Mouse (Mus musculus) forebrain, embryonic 14.5 days (tissue): ENCODE measurements at regions not wholly inside any gene's neighbourhood (a gene's known extent, or its start where the extent isn't known, plus 50 kb on each side); places are given as distances from the start of the nearest gene placed in this dataset.

ENCODE experiments used
- ATAC-seq: fragments of 200-750 bp; cut with Nextera tagmentation; 2 replicates; pipeline ENCODE4 v1.8.0; 2017; ENCODE audit warnings: mild to moderate bottlenecking, moderate library complexity
- DNase-seq: peaks from one replicate; pipeline ENCODE4 v3.0.0-alpha.2; 2015; ENCODE audit warnings: low spot score
- H3K27ac ChIP-seq: fragments of 300-500 bp; sonication (generic); 2 replicates; pipeline ENCODE4 v1.5.1; 2014; ENCODE audit warnings: low read depth, mild to moderate bottlenecking, control low read depth, low read length, moderate library complexity
- H3K27me3 ChIP-seq: fragments of 300-500 bp; sonication (generic); replicated peaks from 2 replicates; pipeline ENCODE4 v1.6.1; 2014; ENCODE audit warnings: low read length, control low read depth, mixed read lengths; ENCODE audit not compliant: control insufficient read depth, insufficient read depth
- H3K36me3 ChIP-seq: fragments of 300-500 bp; sonication (generic); 2 replicates; pipeline ENCODE4 v1.6.1; 2014; ENCODE audit warnings: low read length, control low read depth; ENCODE audit not compliant: control insufficient read depth, insufficient read depth
- H3K4me1 ChIP-seq: fragments of 300-500 bp; sonication (generic); 2 replicates; pipeline ENCODE4 v1.6.1; 2014; ENCODE audit warnings: antibody characterized with exemption, low read length, control low read depth; ENCODE audit not compliant: control insufficient read depth, insufficient read depth
- H3K4me2 ChIP-seq: fragments of 300-500 bp; sonication (generic); 2 replicates; pipeline ENCODE4 v1.6.1; 2014; ENCODE audit warnings: mild to moderate bottlenecking, control low read depth, low read length
- H3K4me3 ChIP-seq: fragments of 300-500 bp; sonication (generic); 2 replicates; pipeline ENCODE4 v1.5.1; 2014; ENCODE audit warnings: low read depth, low read length, control low read depth
- H3K9ac ChIP-seq: fragments of 300-500 bp; sonication (generic); 2 replicates; pipeline ENCODE4 v1.6.1; 2014; ENCODE audit warnings: mild to moderate bottlenecking, low read length, control low read depth, moderate library complexity
- H3K9me3 ChIP-seq: fragments of 300-500 bp; sonication (generic); replicated peaks from 2 replicates; pipeline ENCODE4 v1.6.1; 2016; ENCODE audit warnings: low read length, control low read depth, mixed read lengths; ENCODE audit not compliant: control insufficient read depth
- WGBS: fragments of 180-500 bp; shearing (Covaris S2); extraction: QIAGEN DNeasy Blood & Tissue Kit; methylation state at CpG from one replicate; pipeline ENCODE4 v1.1.7; 2014; 5-methylcytosine and 5-hydroxymethylcytosine counted together

DNA sequence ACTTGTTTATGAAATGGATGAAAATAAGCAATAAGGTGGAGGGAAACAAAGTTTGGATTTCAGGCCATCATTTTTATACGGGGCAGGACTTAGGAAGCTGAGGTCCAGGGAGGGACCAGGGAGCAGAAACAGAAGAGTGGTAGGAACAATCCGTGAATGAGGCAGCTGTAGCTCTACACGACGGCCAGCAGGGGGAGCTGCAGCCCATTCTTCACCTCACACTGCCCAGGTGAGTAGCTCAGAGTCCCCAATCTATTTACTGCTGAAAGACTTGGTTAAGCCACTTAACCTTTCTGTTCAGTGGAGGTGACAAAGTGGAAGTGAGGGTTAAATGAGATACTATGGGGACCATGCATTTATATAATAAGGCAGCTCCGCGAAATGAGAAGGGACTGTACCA is 225.7 kb downstream of the Gm45692 start:
- Histone ChIP-seq H3K4me3 (no peak overlapping the region), H3K9ac (no peak overlapping the region), H3K27ac (no peak overlapping the region), H3K9me3 (no peaks in the 10 kb centered on the region), H3K36me3 (no peaks in the 10 kb centered on the region), H3K4me2 (no peak overlapping the region), H3K27me3 (no peaks in the 10 kb centered on the region), H3K4me1 (no peaks in the 10 kb centered on the region)
- DNase-seq: peak; percentile 68
- ATAC-seq: peak; percentile 48; the same call in 1 of the 2 replicates
- 29% methylated on average over 6 of the region's 6 CpGs for WGBS

GRCm38 (mm10) chr8:26349231-26349630 is 229.9 kb downstream of the Gm45692 start:
- Histone ChIP-seq H3K27me3 (no peaks in the 10 kb centered on the region), H3K9me3 (no peaks in the 10 kb centered on the region), H3K36me3 (no peaks in the 10 kb centered on the region), H3K9ac (no peak overlapping the region), H3K27ac (no peak overlapping the region), H3K4me2 (no peak overlapping the region), H3K4me3 (no peak overlapping the region), H3K4me1 (peaks cover 10% of the 10 kb centered on the region)
- 75% methylated on average over 7 of the region's 7 CpGs for WGBS
- DNase-seq (no peak), ATAC-seq (no peak)

DNA sequence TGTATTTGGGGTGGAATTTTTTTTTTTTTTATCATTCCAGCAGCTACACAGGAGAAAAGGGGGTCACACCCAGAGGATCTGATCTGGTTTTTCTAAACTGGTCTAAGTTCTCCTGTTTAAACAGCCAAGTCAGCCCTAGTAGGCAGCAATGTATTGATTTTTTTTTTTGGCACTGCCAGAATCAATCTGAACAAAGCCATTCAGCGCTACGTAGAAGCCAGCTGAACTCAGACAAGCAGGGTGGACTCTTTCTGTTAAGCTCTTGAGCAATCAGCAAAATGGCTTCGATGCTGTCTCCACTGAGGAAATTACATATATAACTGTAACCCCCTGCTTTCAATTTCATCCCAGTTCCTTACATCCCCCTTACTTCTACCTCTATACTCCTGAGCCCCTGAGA is 230.5 kb downstream of the Gm45692 start:
- no peak overlapping the region for H3K27ac ChIP-seq
- peaks cover 10% of the 10 kb centered on the region for H3K4me1 ChIP-seq
- no peaks in the 10 kb centered on the region for H3K27me3 ChIP-seq
- no peaks in the 10 kb centered on the region for H3K9me3 ChIP-seq
- DNase-seq: no peak
- no peak overlapping the region for H3K4me3 ChIP-seq
- no peak for ATAC-seq
- no peak overlapping the region for H3K9ac ChIP-seq
- H3K4me2 ChIP-seq: no peak overlapping the region
- 81% methylated on average over 3 of the region's 3 CpGs for WGBS
- no peaks in the 10 kb centered on the region for H3K36me3 ChIP-seq

DNA sequence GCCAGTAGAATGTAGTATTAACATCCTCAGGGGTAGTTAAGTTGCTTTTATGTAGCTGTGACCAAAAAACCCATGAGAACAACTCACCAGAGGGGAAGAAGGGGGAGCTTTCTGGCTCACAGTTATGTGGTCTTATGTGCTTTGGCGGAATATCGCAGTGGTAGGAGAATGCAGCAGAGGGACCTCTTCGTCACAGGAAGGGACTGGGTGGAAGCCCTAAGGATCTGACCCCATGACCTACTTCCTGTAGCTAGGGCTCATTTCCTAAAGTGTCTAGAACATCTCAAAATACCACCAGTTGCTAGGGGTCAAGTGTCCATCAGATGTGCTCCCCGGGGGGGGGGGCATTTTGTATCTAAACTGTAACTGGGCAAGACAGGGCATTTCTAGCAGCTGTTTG is 231.3 kb downstream of the Gm45692 start:
- no peak overlapping the region for H3K9ac ChIP-seq
- DNase-seq (no peak), ATAC-seq (no peak)
- H3K9me3 ChIP-seq: no peaks in the 10 kb centered on the region
- no peaks in the 10 kb centered on the region for H3K27me3 ChIP-seq
- H3K27ac ChIP-seq: no peak overlapping the region
- 96% methylated on average over 4 of the region's 4 CpGs for WGBS
- no peak overlapping the region for H3K4me3 ChIP-seq
- no peak overlapping the region for H3K4me2 ChIP-seq
- no peaks in the 10 kb centered on the region for H3K36me3 ChIP-seq
- peaks cover 10% of the 10 kb centered on the region for H3K4me1 ChIP-seq

DNA sequence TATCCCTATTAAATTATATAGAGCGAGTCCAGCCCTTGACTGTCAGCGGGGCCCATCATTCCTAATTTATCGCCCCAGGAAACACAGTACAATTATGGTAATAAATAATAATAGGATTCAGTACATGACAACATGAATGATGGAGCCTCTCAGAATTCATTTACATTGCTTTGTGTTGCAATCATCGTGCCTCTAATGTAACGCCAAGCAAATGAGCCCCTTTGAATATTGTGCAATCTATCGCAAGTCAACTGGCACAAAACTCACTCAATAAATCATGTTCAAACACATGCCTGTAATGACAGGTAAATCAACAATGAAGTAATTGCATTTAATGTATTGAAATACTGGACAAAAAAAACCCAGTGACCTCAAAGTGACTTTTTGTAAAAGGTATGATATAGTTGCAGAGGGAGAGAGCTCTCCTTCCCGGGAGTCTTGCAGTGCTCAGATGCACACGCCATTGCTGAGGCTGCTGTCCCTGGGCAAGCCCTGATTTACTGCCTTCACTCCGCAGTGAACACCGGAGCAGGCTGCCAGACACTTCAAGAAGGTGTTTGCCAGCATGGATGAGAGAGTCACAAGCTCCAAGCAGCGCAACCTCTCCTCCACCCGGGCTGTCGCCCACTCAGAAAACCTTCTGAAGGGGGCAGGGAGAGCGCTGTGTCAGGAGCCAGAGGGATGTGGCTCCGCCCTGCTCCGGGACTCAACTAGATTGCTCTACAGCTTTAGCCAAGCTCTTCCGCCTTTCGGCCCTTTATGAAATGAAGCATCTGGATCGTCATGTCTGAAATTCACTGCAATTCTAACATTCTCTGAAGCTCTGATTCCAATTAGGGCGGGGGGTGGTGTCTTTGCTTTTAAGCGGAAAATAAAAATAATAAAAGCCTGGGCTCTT is 232.6 kb downstream of the Gm45692 start:
- H3K4me2 ChIP-seq: peak overlapping the region; percentile 33; the same call in 1 of the 2 replicates
- peaks cover 10% of the 10 kb centered on the region for H3K4me1 ChIP-seq
- H3K9me3 ChIP-seq: no peaks in the 10 kb centered on the region
- no peak overlapping the region for H3K4me3 ChIP-seq
- peak; percentile 60 for ATAC-seq
- no peak overlapping the region for H3K9ac ChIP-seq
- H3K36me3 ChIP-seq: no peaks in the 10 kb centered on the region
- no peak overlapping the region; the same call in 1 of the 2 replicates for H3K27ac ChIP-seq
- peak; percentile 47 for DNase-seq
- no peaks in the 10 kb centered on the region for H3K27me3 ChIP-seq
- 60% methylated on average over 21 of the region's 21 CpGs for WGBS

GRCm38 (mm10) chr8:26352541-26353010 is 233.2 kb downstream of the Gm45692 start:
- WGBS: 64% methylated on average over 9 of the region's 9 CpGs
- Histone ChIP-seq H3K4me1 (peaks cover 10% of the 10 kb centered on the region), H3K4me3 (no peak overlapping the region), H3K36me3 (no peaks in the 10 kb centered on the region), H3K4me2 (peak overlapping the region; percentile 33; the same call in 1 of the 2 replicates), H3K9me3 (no peaks in the 10 kb centered on the region), H3K27ac (no peak overlapping the region), H3K9ac (no peak overlapping the region), H3K27me3 (no peaks in the 10 kb centered on the region)
- DNase-seq: no peak
- ATAC-seq: no peak

GRCm38 (mm10) chr8:26353476-26353875 is 234.1 kb downstream of the Gm45692 start:
- 79% methylated on average over 3 of the region's 3 CpGs for WGBS
- ATAC-seq: no peak
- H3K9ac ChIP-seq: no peak overlapping the region
- peaks cover 10% of the 10 kb centered on the region for H3K4me1 ChIP-seq
- H3K36me3 ChIP-seq: no peaks in the 10 kb centered on the region
- no peak overlapping the region for H3K27ac ChIP-seq
- H3K9me3 ChIP-seq: no peaks in the 10 kb centered on the region
- no peak overlapping the region for H3K4me3 ChIP-seq
- DNase-seq: no peak
- no peaks in the 10 kb centered on the region for H3K27me3 ChIP-seq
- no peak overlapping the region for H3K4me2 ChIP-seq

DNA sequence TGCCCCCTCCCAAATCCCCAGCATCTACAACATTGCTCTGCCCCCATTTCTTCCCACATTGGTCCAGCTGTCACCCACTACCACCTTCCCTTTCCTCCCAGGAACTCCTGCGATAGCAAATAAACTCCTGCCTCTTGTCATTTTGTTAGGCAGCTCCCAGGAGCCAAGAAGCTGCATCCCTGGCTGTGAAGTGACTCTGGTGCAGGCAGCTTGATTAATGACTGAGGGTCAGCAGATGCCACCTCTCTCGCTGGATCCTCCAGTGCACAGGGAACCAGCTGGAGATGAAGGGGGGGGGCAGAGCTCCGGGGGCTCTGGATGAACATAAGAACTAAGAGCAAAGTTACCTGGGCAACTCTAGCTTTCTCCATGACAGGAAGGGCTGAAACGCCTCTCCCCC is 235.2 kb downstream of the Gm45692 start:
- 77% methylated on average over 4 of the region's 4 CpGs for WGBS
- Histone ChIP-seq H3K4me2 (no peak overlapping the region), H3K4me3 (no peak overlapping the region), H3K27ac (no peak overlapping the region), H3K9ac (no peak overlapping the region), H3K9me3 (no peaks in the 10 kb centered on the region), H3K4me1 (peaks cover 10% of the 10 kb centered on the region), H3K27me3 (no peaks in the 10 kb centered on the region), H3K36me3 (no peaks in the 10 kb centered on the region)
- ATAC-seq (no peak), DNase-seq (no peak)

DNA sequence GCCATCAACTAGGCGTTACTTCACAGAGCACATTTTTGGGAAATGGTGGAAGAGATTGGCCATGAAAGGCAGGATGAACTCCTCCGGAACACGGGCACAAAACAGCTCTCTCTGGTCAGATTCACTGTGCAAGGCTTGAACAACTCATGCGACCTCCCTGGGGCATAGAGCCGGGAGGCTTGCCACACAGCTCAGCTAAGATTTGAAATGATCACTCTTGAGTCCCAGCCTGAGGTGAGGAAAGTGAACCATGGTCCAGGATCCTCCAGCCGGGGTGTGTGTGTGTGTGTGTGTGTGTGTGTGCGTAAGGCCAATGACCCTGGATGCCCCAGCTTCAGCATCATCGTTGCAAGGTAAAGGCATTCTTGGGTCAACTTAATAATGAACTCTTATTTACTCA is 237.5 kb downstream of the Gm45692 start:
- no peaks in the 10 kb centered on the region for H3K27me3 ChIP-seq
- no peaks in the 10 kb centered on the region for H3K9me3 ChIP-seq
- H3K9ac ChIP-seq: no peak overlapping the region
- DNase-seq (no peak), ATAC-seq (no peak)
- H3K4me1 ChIP-seq: peaks cover 9% of the 10 kb centered on the region
- H3K4me2 ChIP-seq: no peak overlapping the region
- WGBS: 87% methylated on average over 8 of the region's 8 CpGs
- no peak overlapping the region for H3K27ac ChIP-seq
- H3K4me3 ChIP-seq: no peak overlapping the region
- no peaks in the 10 kb centered on the region for H3K36me3 ChIP-seq
